Mouse (Mus musculus) embryonic facial prominence, embryonic 10.5 days (tissue): ENCODE measurements around the gene Atp2b4. TPM values are rescaled to one million over a fixed set of nuclear protein-coding genes. Genes with fewer than 3 reads are reported as not detected.

ENCODE experiments used
- DNase-seq: peaks from one replicate; pipeline ENCODE4 v3.0.0-alpha.2; 2017; ENCODE audit warnings: low spot score
- H3K27ac ChIP-seq: fragments of 300-500 bp; sonication (generic); replicated peaks from 2 replicates; pipeline ENCODE4 v1.5.1; 2016; ENCODE audit warnings: mild to moderate bottlenecking
- H3K27me3 ChIP-seq: fragments of 300-500 bp; sonication (generic); replicated peaks from 2 replicates; pipeline ENCODE4 v1.6.1; 2016; ENCODE audit warnings: low read depth, mild to moderate bottlenecking; ENCODE audit not compliant: poor library complexity, severe bottlenecking
- H3K36me3 ChIP-seq: fragments of 300-500 bp; sonication (generic); replicated peaks from 2 replicates; pipeline ENCODE4 v1.6.1; 2016; ENCODE audit warnings: mild to moderate bottlenecking, moderate library complexity
- H3K4me1 ChIP-seq: fragments of 300-500 bp; sonication (generic); 2 replicates; pipeline ENCODE4 v1.6.1; 2016
- H3K4me3 ChIP-seq: fragments of 300-500 bp; sonication (generic); 2 replicates; pipeline ENCODE4 v1.5.1; 2016; ENCODE audit warnings: mild to moderate bottlenecking, moderate library complexity
- H3K9me3 ChIP-seq: fragments of 300-500 bp; sonication (generic); 2 replicates; pipeline ENCODE4 v1.6.1; 2016; ENCODE audit warnings: mild to moderate bottlenecking
- WGBS: fragments of 180-500 bp; shearing (Covaris S2); methylation state at CpG from one replicate; pipeline ENCODE4 v1.1.7; 2016; 5-methylcytosine and 5-hydroxymethylcytosine counted together
- microRNA-seq: library from miRNA; unstranded; fragments of <30 nt; microRNA quantifications from one replicate; pipeline ENCODE4, GENCODE M21; 2017
- polyA plus RNA-seq: library from polyadenylated mRNA; unstranded; fragments of >200 nt; fragmentation: Nextera tagmentation; extraction: Ambion mirVana; gene quantifications from 2 replicates; pipeline ENCODE4 v1.2.1, GENCODE M21; 2016

Gene Atp2b4
- polyA plus RNA-seq, 1 experiment from 2014 or later: 5.2 TPM

DNA sequence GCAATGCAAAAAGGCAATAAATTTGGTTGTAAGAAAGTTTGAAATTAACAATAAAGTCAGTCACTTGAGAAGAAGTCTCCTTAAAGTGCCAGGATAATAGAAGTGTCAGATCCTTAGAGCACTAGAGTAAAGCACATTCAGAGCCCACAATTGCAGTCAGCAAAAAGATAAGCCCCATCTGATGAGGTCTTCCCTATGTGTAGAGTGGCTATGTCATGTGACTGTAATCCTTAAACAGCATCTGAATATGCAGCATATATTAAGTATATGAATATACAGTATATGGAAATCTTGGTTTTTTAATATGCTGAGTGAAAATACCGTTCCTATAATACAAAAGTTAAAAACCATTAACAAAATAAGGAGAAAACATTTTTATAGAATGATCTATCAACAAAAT is 147.8 kb downstream of the Atp2b4 start:
- Histone ChIP-seq H3K4me1 (peaks cover 9% of the 10 kb centered on the region; the same call in 1 of the 2 replicates), H3K27ac (no peak overlapping the region), H3K27me3 (no peaks in the 10 kb centered on the region), H3K9me3 (no peaks in the 10 kb centered on the region), H3K36me3 (peaks cover 81% of the 10 kb centered on the region), H3K4me3 (no peak overlapping the region)
- WGBS: 91% methylated on average over 1 of the region's 1 CpGs
- DNase-seq: no peak

DNA sequence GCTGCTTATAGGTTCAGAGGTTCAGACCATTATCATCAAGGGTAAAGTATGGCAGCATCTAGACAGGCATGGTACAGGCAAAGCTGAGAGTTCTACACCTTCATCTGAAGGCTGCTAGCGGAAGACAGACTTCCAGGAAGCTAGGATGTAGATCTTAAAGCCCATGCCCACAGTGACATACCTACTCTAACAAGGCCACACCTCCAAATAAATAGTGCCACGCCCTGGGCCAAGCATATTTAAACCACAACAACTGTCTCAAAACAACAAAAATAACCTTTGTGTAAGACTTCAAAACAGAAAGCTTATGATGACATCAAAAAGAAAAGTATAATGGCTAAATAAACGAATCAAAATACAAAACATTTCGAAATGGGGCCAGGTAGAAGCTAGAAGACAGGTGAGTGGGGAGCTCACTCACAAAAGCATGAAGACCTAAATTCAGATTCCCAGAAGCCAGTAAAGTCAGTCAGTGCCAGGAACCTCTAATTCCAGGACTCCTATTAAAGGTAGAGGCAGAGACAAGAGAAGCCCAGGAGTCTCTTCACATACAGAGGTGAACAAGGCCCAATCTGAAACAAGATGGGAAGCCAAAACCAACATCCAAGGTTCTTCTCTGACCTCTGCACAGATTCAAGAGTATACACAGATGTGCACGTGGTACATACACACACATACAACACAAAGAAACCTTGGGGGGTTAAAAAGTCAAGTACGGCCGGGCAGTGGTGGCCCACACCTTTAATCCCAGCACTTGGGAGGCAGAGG is 150.4 kb downstream of the Atp2b4 start:
- WGBS: 93% methylated on average over 7 of the region's 7 CpGs

More for the DNA sequence above, 150.4 kb downstream of the Atp2b4 start:
- Histone ChIP-seq H3K9me3 (no peaks in the 10 kb centered on the region), H3K27me3 (no peaks in the 10 kb centered on the region), H3K36me3 (peaks cover 84% of the 10 kb centered on the region), H3K4me3 (no peak overlapping the region), H3K4me1 (no peaks in the 10 kb centered on the region), H3K27ac (no peak overlapping the region)
- DNase-seq: no peak

Small RNA genes lying within 50 kb of the gene (microRNA-seq; reads per million reads assigned to microRNA genes)
- not detected for gene Mir6903

Other genes with a start within 250 kb of the Atp2b4 start
- 907 and 930 TPM in 2 replicates for gene Snrpe, start 190.8 kb downstream of the Atp2b4 start, polyA plus RNA-seq
- gene Zbed6, start 140.2 kb downstream of the Atp2b4 start, polyA plus RNA-seq: not detected in 2 replicates
- gene Gm38394, start 139.7 kb downstream of the Atp2b4 start, polyA plus RNA-seq: 5.0 and 6.3 TPM in 2 replicates
- gene Lax1, start 110.9 kb downstream of the Atp2b4 start, polyA plus RNA-seq: 0.16 and 0.39 TPM in 2 replicates
- gene Optc, start 107.0 kb upstream of the Atp2b4 start, polyA plus RNA-seq: 0.38 and 0.79 TPM in 2 replicates
- 0.74 and 0.91 TPM in 2 replicates for gene Prelp, start 120.4 kb upstream of the Atp2b4 start, polyA plus RNA-seq
- 2.0 and 2.2 TPM in 2 replicates for gene Fmod, start 236.2 kb upstream of the Atp2b4 start, polyA plus RNA-seq